Mouse (Mus musculus): Measurements from ENCODE around the gene Man1a2. TPM values are rescaled to one million over a fixed set of nuclear protein-coding genes. Genes with fewer than 3 reads are reported as not detected.
A peak's percentile ranks its signal among the peaks of the same experiment; 100 is the strongest.

Gene Man1a2
- polyA plus RNA-seq, 1 experiment from 2014 or later = 92.1 TPM

DNA sequence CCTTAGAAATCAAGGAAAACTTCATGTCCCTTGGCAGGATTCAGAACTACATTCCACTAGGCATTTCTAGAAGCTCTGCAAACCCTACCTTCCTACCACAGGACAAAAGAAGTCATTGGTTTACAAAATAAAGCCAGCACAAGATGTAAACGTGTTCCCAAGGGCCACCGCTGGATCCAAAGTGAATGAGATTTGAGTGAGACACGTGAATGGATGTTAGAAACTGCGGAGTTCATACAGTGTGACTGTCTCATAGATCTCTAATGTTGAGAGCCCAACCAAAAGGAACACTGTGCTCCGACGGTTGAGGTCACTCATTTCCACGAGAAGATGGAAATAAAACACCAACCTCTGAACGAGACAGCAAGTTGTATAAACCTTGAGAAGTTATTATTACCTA, 1.5 kb upstream of the Man1a2 start:
- no peak overlapping the region for H3K4me3 ChIP-seq (ENCODE audit: low read depth, low read length)
- 88% methylated on average over 8 of the region's 8 CpGs for WGBS
- no peak overlapping the region for H3K27ac ChIP-seq (ENCODE audit: low read depth, low read length)
- TF ChIP-seq CTCF (IDR thresholded peaks at IDR 0.05; ENCODE audit: low read depth) = no peak
- no peaks in the 10 kb centered on the region for H3K36me3 ChIP-seq (ENCODE audit: control insufficient read depth, insufficient read depth)
- no peak for ATAC-seq
- H3K4me2 ChIP-seq (replicated peaks; ENCODE audit: low read depth) = no peak overlapping the region
- H3K4me1 ChIP-seq (replicated peaks; ENCODE audit: control insufficient read depth, insufficient read depth, low read length) = 0 out of 2 replicates have a peak, but pooled peaks cover 5% of the 10 kb centered on the region
- H3K9me3 ChIP-seq (ENCODE audit: control insufficient read depth) = no peaks in the 10 kb centered on the region
- no peaks in the 10 kb centered on the region for H3K27me3 ChIP-seq (replicated peaks; ENCODE audit: control insufficient read depth, insufficient read depth, low read length)
- H3K9ac ChIP-seq (ENCODE audit: low read depth, low read length) = no peak overlapping the region

DNA sequence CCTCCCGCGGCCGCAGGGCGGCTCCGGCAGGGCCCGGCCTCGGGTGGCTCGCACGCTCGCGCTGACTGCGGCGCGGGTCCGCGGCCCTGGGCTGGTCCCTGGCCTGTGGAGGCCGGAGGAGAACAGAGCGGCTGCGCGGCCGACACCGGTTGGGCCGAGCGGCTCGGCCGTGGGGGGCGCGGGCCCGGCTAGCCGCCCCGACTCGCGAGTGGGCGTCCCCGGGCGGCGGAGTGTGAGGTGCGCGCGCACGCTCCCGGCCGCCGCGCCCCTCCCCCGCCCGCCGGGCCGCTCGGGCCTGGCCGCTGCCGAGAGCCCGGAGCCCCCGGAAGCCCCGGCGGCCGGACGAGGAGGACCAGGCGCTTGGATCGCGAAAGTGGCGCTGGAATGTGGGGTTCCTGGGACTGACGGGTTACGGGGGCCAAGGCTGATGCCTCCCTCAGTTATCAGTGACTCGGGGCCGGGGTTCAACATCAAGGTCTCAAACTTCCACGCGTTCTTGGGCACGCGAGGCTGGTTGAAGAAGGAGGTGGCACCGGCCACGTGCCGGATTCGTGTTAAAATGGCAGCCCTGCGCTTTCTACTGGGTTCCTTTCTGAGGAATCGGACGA, 564 bp upstream of the Man1a2 start:
- no peaks in the 10 kb centered on the region for H3K27me3 ChIP-seq (replicated peaks; ENCODE audit: control insufficient read depth, insufficient read depth, low read length)
- H3K4me3 ChIP-seq (ENCODE audit: low read depth, low read length) = peak overlapping the region; percentile 93
- no peaks in the 10 kb centered on the region for H3K36me3 ChIP-seq (ENCODE audit: control insufficient read depth, insufficient read depth)
- peak; percentile 90 for ATAC-seq
- H3K4me2 ChIP-seq (replicated peaks; ENCODE audit: low read depth) = peak overlapping the region; percentile 86
- 0 out of 2 replicates have a peak, but pooled peaks cover 5% of the 10 kb centered on the region for H3K4me1 ChIP-seq (replicated peaks; ENCODE audit: control insufficient read depth, insufficient read depth, low read length)
- TF ChIP-seq CTCF (IDR thresholded peaks at IDR 0.05; ENCODE audit: low read depth) = no peak
- H3K27ac ChIP-seq (ENCODE audit: low read depth, low read length) = peak overlapping the region; percentile 95
- H3K9me3 ChIP-seq (ENCODE audit: control insufficient read depth) = no peaks in the 10 kb centered on the region
- peak overlapping the region; percentile 90 for H3K9ac ChIP-seq (ENCODE audit: low read depth, low read length)
- WGBS = 1% methylated on average over 59 of the region's 77 CpGs

DNA sequence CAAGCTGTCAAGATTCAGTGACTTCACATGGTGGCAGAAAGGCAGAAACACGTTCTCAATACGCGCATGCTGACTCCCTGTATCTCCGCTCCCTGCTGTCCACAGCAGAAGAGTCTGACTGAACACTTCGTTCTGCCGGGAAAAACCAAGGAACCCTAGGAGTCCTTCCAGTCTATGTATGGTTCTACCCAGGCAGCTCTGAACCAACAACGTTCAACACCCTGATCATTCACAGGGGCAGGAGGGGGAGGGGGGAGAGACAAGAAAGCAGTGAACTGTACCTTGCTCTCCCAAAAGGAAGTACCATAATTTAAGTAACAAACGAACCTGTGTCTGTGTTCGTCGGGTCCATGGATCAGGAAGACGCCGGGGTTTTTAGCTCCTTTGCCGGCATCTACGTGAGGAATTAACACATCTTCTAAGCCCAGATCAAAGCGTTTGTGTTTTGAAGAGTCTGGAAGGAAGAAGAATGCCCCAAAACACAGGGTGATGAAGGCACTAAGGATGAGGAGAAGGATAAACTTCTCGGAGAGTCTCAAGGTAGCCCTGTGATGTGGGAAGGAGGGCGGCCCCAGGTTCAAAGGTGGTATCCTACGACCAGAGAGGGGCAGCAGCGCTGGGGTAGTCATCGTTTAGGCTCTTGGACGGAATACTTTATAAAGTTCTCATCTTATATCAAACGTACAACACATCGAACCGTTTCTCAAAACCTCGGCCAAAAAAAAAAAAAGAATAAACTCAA, 898 bp downstream of the Man1a2 start:
- Histone ChIP-seq H3K4me2 (replicated peaks; ENCODE audit: low read depth) (peak overlapping the region; percentile 86), H3K4me1 (replicated peaks; ENCODE audit: control insufficient read depth, insufficient read depth, low read length) (peaks cover 5% of the 10 kb centered on the region; the same call in 1 of the 2 replicates), H3K4me3 (ENCODE audit: low read depth, low read length) (peak overlapping the region; percentile 93), H3K27me3 (replicated peaks; ENCODE audit: control insufficient read depth, insufficient read depth, low read length) (no peaks in the 10 kb centered on the region), H3K27ac (ENCODE audit: low read depth, low read length) (peak overlapping the region; percentile 68), H3K9me3 (ENCODE audit: control insufficient read depth) (no peaks in the 10 kb centered on the region), H3K9ac (ENCODE audit: low read depth, low read length) (peak overlapping the region; percentile 90), H3K36me3 (ENCODE audit: control insufficient read depth, insufficient read depth) (no peaks in the 10 kb centered on the region)
- WGBS = under 1% methylated on average over 25 of the region's 25 CpGs
- ATAC-seq = no peak; the same call in 1 of the 2 replicates
- TF ChIP-seq CTCF (IDR thresholded peaks at IDR 0.05; ENCODE audit: low read depth) = no peak

DNA sequence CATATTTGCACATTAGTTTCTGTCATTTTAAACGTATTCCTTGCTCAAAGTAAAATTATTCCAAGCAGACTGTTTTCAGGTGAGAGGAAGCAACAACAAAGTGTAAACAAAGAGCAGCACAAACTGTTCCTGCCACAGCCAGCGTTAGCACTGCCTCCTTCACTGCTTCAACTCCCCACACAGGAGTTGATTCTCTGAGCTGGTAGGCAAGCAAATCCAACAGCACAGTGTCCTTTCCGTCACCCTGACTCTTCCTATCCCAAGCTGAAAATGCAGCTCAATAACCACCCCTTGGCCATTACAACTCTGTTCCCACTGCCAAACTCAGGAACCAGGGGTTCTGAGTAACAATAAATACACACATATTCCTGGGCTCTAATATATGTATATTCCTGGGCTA, 2.5 kb downstream of the Man1a2 start:
- WGBS = 9% methylated on average over 3 of the region's 3 CpGs
- peak overlapping the region; percentile 23; the same call in 1 of the 2 replicates for H3K9ac ChIP-seq (ENCODE audit: low read depth, low read length)

DNA sequence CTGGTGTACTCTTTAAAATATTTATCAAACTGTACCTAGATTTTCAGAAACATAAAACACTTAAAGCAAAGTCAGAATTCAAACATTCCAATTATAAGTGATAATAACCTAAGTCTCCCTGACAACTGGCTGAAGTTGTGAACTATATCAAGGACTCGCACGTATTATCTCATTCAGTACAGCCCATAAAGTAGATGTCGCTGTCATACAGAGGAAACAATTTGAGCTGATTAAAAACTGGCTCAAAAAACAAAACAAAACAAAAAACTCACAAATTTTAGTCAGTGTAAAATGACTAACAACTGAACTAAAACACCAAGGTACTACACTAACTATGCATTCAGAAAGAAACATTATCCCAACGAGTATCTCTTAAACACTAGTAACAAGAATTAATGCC, 3.0 kb downstream of the Man1a2 start:
- Histone ChIP-seq H3K27ac (ENCODE audit: low read depth, low read length) (no peak overlapping the region), H3K36me3 (ENCODE audit: control insufficient read depth, insufficient read depth) (no peaks in the 10 kb centered on the region), H3K4me1 (replicated peaks; ENCODE audit: control insufficient read depth, insufficient read depth, low read length) (peaks cover 9% of the 10 kb centered on the region), H3K27me3 (replicated peaks; ENCODE audit: control insufficient read depth, insufficient read depth, low read length) (no peaks in the 10 kb centered on the region), H3K4me2 (replicated peaks; ENCODE audit: low read depth) (peak overlapping the region; percentile 86), H3K9me3 (ENCODE audit: control insufficient read depth) (no peaks in the 10 kb centered on the region), H3K9ac (ENCODE audit: low read depth, low read length) (no peak overlapping the region), H3K4me3 (ENCODE audit: low read depth, low read length) (peak overlapping the region; percentile 38)
- no peak for TF ChIP-seq CTCF (IDR thresholded peaks at IDR 0.05; ENCODE audit: low read depth)
- ATAC-seq = no peak
- WGBS = 15% methylated on average over 4 of the region's 4 CpGs

More for the DNA sequence above, 2.5 kb downstream of the Man1a2 start:
- Histone ChIP-seq H3K4me2 (replicated peaks; ENCODE audit: low read depth) (peak overlapping the region; percentile 86), H3K9me3 (ENCODE audit: control insufficient read depth) (no peaks in the 10 kb centered on the region), H3K27ac (ENCODE audit: low read depth, low read length) (no peak overlapping the region), H3K4me1 (replicated peaks; ENCODE audit: control insufficient read depth, insufficient read depth, low read length) (peaks cover 9% of the 10 kb centered on the region), H3K27me3 (replicated peaks; ENCODE audit: control insufficient read depth, insufficient read depth, low read length) (no peaks in the 10 kb centered on the region), H3K4me3 (ENCODE audit: low read depth, low read length) (peak overlapping the region; percentile 38), H3K36me3 (ENCODE audit: control insufficient read depth, insufficient read depth) (no peaks in the 10 kb centered on the region)
- no peak for TF ChIP-seq CTCF (IDR thresholded peaks at IDR 0.05; ENCODE audit: low read depth)
- no peak for ATAC-seq

DNA sequence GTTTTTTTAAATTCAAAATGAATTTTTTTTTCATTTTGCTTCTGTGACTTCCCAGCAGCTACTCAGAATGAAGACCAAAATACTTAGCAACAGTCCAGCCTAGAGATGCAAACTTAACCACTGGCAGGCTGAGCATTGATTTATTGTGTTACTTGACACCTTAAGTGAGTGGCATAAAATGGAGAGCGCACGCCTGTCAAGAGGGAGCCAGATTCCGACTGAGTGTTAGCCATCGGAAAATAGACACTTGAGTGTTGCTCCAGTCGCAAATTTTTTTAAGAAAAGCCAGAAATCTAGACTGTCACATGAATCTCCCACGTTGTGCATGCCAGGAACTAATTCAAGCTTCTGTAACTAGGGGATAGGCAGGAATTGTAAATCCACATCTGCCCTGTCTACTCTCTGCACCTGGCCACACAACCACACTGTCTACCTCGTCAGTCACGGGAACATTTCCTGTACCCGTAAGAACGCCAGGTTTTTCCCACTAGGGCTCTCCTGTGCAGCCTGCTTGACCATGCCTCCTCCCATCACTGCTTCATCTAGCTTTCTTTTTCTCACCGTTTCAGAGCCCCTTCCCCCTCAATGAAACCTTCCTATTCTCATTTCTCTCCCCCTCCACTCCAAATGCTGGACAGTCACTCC, 3.7 kb downstream of the Man1a2 start:
- 9% methylated on average over 11 of the region's 11 CpGs for WGBS
- peaks cover 7% of the 10 kb centered on the region for H3K4me1 ChIP-seq (replicated peaks; ENCODE audit: control insufficient read depth, insufficient read depth, low read length)
- no peaks in the 10 kb centered on the region for H3K27me3 ChIP-seq (replicated peaks; ENCODE audit: control insufficient read depth, insufficient read depth, low read length)

More for the DNA sequence above, 3.7 kb downstream of the Man1a2 start:
- ATAC-seq = no peak
- TF ChIP-seq CTCF (IDR thresholded peaks at IDR 0.05; ENCODE audit: low read depth) = no peak
- Histone ChIP-seq H3K27ac (ENCODE audit: low read depth, low read length) (no peak overlapping the region), H3K9me3 (ENCODE audit: control insufficient read depth) (no peaks in the 10 kb centered on the region), H3K4me2 (replicated peaks; ENCODE audit: low read depth) (peak overlapping the region; percentile 86), H3K36me3 (ENCODE audit: control insufficient read depth, insufficient read depth) (no peaks in the 10 kb centered on the region), H3K9ac (ENCODE audit: low read depth, low read length) (no peak overlapping the region), H3K4me3 (ENCODE audit: low read depth, low read length) (peak overlapping the region; percentile 38)
